Mouse (Mus musculus): ENCODE measurements at regions not wholly inside any gene's neighbourhood (a gene's known extent, or its start where the extent isn't known, plus 50 kb on each side); places are given as distances from the start of the nearest gene placed in this dataset.

DNA sequence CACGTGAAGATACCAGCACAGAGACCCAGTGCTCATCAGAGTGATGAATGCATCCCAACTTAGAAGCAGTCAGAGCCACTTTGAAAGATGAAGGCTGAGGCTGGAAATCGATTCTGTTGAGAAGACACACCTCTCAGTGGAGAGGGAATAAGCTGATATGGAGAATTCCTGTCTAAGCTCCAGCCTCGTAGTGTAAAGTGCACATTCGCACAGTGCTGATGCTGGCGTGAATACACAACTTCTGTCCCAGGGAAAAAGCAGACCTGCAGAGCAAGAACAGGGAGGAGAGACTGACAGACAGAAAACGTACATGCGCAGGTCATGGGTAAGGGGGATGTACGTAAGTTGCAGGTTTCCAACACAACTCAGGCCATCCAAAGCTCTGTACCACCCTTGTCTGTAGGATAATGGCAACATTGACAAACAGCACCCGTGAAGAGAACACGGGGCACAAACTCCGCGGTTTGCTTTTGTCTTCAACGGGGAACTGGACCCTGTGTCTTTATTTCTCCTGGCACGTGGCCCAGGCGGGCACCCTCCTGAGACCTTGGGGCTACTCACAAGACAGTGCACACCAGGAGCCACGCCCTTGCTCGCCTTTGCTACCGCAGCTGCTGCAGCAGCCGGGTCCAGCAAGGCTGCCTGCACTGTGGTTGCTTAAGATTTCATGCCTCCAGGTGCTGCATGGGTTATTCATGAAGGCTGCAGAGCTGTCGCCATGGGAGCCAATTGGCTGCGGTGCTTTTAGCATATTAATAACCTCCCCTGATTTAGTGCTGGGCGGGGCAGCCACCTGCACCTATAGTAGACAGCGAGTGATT is 434.3 kb downstream of the Cmpk2 start:
- peak; percentile 75 for DNase-seq (ENCODE audit: low read depth, low spot score)

DNA sequence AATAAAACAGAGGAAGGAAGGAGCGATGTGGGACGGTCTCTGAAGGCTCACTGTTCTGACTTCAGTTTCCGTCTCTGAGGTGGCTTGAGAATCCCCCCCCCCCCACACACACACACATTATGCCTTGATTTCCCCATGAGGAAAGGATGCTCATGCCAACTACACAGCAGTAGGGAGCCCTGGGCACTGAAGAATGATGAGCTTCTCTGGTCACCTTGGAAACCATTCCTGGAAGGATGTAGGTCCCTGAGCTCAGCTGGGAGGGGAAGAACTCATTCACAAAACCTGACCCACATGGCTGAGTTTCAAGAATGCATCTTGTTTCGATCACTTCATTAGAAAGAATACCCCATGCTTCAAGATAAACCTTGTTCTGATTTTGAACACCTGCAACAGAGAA is 422.2 kb downstream of the Cmpk2 start:
- DNase-seq (ENCODE audit: low read depth, low spot score) = no peak

GRCm38 (mm10) chr12:26886635-26887014 is 417.6 kb downstream of the Cmpk2 start:
- peak; percentile 15 for DNase-seq (ENCODE audit: low read depth, low spot score)

DNA sequence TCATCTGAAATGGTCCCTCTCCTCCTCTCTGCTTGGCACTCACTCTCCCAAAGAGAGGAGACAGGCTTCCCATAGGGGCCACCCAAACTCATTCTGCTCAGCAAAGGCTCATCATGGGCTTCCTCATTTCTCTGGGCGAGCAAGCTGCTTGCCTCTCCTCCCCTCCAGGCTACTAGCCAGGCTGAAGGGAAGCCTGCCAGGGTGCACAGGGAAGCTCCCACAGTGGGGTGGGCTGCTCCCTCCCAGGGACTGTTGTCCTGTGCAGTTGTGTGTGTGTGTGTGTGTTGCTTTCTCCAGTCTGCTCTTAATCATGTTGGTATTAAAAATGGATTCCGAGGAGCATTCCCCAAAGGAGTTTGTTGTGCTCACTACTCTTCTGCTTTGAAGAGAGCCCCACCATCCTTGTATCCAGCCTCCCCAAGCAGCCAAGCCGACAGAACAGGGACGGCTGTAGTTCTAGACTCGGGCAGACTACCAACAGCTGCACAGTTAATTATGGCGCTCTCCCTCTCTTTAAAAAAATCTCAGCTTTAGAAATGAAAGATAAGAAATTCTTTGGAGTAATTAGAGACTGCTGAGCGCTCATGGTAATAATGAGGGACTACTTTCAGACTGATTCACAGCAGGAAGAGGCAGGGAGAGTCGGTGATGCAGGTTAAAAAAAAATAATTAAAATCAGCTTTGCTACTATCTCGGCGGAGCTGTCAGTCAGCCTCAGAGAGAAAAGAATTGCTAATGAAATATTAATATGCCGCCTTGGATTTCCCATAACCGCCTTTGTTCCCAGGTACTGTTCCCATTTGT is 417.0 kb downstream of the Cmpk2 start:
- peak; percentile 59 for DNase-seq (ENCODE audit: low read depth, low spot score)

- DNase-seq (ENCODE audit: low read depth, low spot score) = no peak
These were observed 416.1 kb downstream of the Cmpk2 start for GRCm38 (mm10) chr12:26885083-26885482.

DNA sequence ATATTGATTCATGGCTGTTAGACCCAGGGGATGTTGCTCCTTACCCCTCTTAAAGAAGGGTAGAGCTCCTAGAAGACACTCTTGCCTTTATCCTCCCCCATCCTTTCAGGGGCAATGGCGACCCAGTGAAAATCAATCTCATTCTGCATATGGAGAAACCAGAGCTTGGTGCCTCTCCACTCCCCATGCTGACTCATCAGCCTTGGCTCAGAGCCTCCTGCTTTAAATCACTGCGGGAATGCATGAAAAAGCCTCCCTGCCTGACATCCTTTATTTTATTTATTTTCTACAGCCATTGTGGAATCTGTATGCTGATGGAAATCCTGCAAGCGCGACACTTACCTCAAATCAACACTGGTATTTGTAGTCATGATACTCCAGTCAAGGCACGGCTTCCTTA is 415.2 kb downstream of the Cmpk2 start:
- DNase-seq (ENCODE audit: low read depth, low spot score) = peak; percentile 89

- DNase-seq (ENCODE audit: low read depth, low spot score) = peak; percentile 61
These were observed 408.7 kb downstream of the Cmpk2 start for GRCm38 (mm10) chr12:26877691-26878121.

- no peak for DNase-seq (ENCODE audit: low read depth, low spot score)
These were observed 408.3 kb downstream of the Cmpk2 start for GRCm38 (mm10) chr12:26877284-26877683.

GRCm38 (mm10) chr12:26872466-26872865 is 403.5 kb downstream of the Cmpk2 start:
- DNase-seq (ENCODE audit: low read depth, low spot score) = no peak

GRCm38 (mm10) chr12:26867731-26868130 is 398.7 kb downstream of the Cmpk2 start:
- DNase-seq (ENCODE audit: low read depth, low spot score) = no peak

DNA sequence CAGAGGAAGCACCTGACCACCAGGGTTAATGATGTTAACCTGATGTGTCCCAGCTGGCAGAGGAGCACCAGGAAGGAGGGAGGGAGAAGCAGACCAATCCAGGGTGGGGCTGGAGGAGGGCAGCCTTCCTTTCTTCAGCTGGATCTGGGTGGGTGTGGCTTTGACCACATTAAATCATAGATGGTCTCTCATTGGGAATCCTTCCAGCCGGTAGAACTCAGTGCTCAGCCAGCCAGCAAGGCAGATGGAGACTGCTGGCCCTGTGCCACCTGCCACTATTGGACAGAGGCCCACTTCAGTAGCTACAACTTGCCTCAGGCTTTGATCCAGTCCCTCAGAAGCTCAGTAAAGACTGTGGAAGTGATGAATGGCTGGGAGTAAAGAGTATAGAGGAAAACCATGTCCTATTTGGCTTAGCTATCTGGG is 386.1 kb downstream of the Cmpk2 start:
- peak; percentile 66 for DNase-seq (ENCODE audit: low read depth, low spot score)

GRCm38 (mm10) chr12:26844917-26845316 is 375.9 kb downstream of the Cmpk2 start:
- DNase-seq (ENCODE audit: low read depth, low spot score) = no peak

- no peak for DNase-seq (ENCODE audit: low read depth, low spot score)
These were observed 373.7 kb downstream of the Cmpk2 start for GRCm38 (mm10) chr12:26842696-26843095.

- no peak for DNase-seq (ENCODE audit: low read depth, low spot score)
These were observed 352.4 kb downstream of the Cmpk2 start for GRCm38 (mm10) chr12:26821257-26821968.

DNA sequence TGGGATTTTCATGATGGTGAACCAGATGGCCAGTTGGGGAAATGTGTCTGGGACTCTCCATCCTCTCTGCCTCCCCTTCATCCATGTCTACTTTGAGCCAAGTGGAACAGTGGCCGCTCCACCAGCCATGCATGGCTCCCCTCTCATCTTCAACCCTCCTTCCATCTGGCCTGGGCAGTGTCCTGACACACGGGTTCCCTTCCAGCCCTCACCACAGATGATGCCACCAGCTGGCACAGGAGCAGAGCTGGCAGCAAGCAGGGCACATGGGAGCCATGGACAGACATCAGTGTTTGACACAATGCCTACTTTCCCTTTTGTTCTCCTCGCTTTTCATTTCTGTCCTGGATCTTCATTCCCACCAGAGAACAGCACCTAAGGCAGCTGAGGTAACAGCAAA is 348.9 kb downstream of the Cmpk2 start:
- peak; percentile 64 for DNase-seq (ENCODE audit: low read depth, low spot score)

GRCm38 (mm10) chr12:26815771-26816170 is 346.8 kb downstream of the Cmpk2 start:
- no peak for DNase-seq (ENCODE audit: low read depth, low spot score)

DNA sequence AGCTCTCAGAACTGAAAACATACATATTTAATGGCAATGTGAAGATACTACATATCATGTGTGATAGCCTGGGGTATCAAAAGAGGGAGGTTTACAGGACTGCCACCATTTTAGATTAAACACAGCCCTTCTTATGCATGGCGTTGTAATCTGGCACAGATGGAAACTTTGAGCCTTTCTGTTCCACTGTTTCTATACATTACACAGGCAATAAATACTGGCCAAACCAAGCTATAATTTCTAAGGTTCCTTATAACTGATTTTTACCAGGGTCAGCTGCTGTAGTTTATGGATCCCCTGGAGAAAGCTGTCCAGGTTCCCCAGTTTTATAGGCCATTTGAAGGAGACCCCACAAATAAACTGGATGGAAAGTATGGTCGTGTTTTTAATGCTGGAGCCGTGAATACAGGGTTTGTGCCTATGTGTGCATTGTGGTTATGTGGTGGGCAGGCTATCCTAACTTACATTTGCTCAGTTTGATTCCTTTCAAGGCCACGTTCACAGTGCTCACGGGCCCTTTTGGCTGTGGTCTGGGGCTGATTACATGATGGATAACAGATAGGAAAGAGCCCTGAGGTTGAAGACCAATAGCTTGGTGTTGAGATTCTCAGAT is 341.7 kb downstream of the Cmpk2 start:
- no peak for DNase-seq (ENCODE audit: low read depth, low spot score)

GRCm38 (mm10) chr12:26809670-26810069 is 340.7 kb downstream of the Cmpk2 start:
- DNase-seq (ENCODE audit: low read depth, low spot score) = peak; percentile 56

- peak; percentile 82 for DNase-seq (ENCODE audit: low read depth, low spot score)
These were observed 333.5 kb downstream of the Cmpk2 start for GRCm38 (mm10) chr12:26802542-26802941.

- DNase-seq (ENCODE audit: low read depth, low spot score) = no peak
These were observed 330.3 kb downstream of the Cmpk2 start for GRCm38 (mm10) chr12:26799310-26799709.

DNA sequence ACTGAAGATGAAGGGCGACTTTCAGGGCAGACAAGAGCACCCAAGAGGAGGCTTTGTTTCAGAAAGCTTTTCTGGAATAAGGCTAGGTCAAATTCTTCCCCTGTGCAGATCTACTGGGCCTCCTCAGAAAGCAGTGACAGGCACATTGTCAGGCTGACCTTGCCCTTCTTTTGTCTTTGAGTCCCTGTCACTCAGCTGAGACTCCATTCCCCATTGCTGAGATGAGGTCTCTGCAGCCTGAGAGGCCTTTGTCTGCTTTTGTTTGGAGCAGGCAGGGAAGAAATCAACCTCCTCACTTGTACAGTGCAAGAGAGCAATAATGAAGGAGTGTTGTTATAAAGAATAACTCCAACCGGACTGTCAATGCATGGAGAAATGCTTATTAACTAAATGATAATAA is 327.4 kb downstream of the Cmpk2 start:
- DNase-seq (ENCODE audit: low read depth, low spot score) = no peak

Measured in brain, adult 2 months (tissue).